Mouse (Mus musculus): ENCODE measurements around the gene Sgms1. TPM values are rescaled to one million over a fixed set of nuclear protein-coding genes. Genes with fewer than 3 reads are reported as not detected.

Gene Sgms1
- polyA plus RNA-seq, 1 experiment = 15.8 TPM

- Histone ChIP-seq H3K27ac (ENCODE audit: insufficient read depth, low read length) (no peak overlapping the region), H3K27me3 (ENCODE audit: control insufficient read depth, insufficient read depth, low read length) (no peaks in the 10 kb centered on the region), H3K4me1 (ENCODE audit: control insufficient read depth, insufficient read depth, insufficient read length) (peaks cover 31% of the 10 kb centered on the region), H3K36me3 (ENCODE audit: control insufficient read depth, insufficient read depth, low read length) (no peaks in the 10 kb centered on the region), H3K4me3 (ENCODE audit: extremely low read depth, insufficient read depth, insufficient read length) (no peak overlapping the region)
- no peak for DNase-seq (ENCODE audit: low read depth in 1 of 2, low spot score in 2 of 2)
- TF ChIP-seq CTCF (IDR thresholded peaks at IDR 0.05; ENCODE audit: extremely low read depth, insufficient read depth, insufficient read length, insufficient replicate concordance) = no peak
- TF ChIP-seq POLR2A (IDR thresholded peaks at IDR 0.05; ENCODE audit: low read depth, low read length) = no peak
- 68% methylated on average over 6 of the region's 6 CpGs for WGBS
Measured at GRCm38 (mm10) chr19:32279400-32279799, 110.1 kb downstream of the Sgms1 start.

GRCm38 (mm10) chr19:32277869-32278268, 111.6 kb downstream of the Sgms1 start:
- Histone ChIP-seq H3K4me3 (ENCODE audit: extremely low read depth, insufficient read depth, insufficient read length) (no peak overlapping the region), H3K4me1 (ENCODE audit: control insufficient read depth, insufficient read depth, insufficient read length) (peaks cover 39% of the 10 kb centered on the region), H3K36me3 (ENCODE audit: control insufficient read depth, insufficient read depth, low read length) (no peaks in the 10 kb centered on the region), H3K27ac (ENCODE audit: insufficient read depth, low read length) (no peak overlapping the region), H3K27me3 (ENCODE audit: control insufficient read depth, insufficient read depth, low read length) (no peaks in the 10 kb centered on the region)
- 24% methylated on average over 3 of the region's 3 CpGs for WGBS
- no peak for DNase-seq (ENCODE audit: low read depth in 1 of 2, low spot score in 2 of 2)
- TF ChIP-seq POLR2A (IDR thresholded peaks at IDR 0.05; ENCODE audit: low read depth, low read length) (no peak), CTCF (IDR thresholded peaks at IDR 0.05; ENCODE audit: extremely low read depth, insufficient read depth, insufficient read length, insufficient replicate concordance) (no peak)

- Histone ChIP-seq H3K4me3 (ENCODE audit: extremely low read depth, insufficient read depth, insufficient read length) (no peak overlapping the region), H3K36me3 (ENCODE audit: control insufficient read depth, insufficient read depth, low read length) (no peaks in the 10 kb centered on the region), H3K27me3 (ENCODE audit: control insufficient read depth, insufficient read depth, low read length) (no peaks in the 10 kb centered on the region), H3K4me1 (ENCODE audit: control insufficient read depth, insufficient read depth, insufficient read length) (peaks cover 45% of the 10 kb centered on the region), H3K27ac (ENCODE audit: insufficient read depth, low read length) (no peak overlapping the region)
- 76% methylated on average over 2 of the region's 2 CpGs for WGBS
- TF ChIP-seq CTCF (IDR thresholded peaks at IDR 0.05; ENCODE audit: extremely low read depth, insufficient read depth, insufficient read length, insufficient replicate concordance) (no peak), POLR2A (IDR thresholded peaks at IDR 0.05; ENCODE audit: low read depth, low read length) (no peak)
- DNase-seq (ENCODE audit: low read depth in 1 of 2, low spot score in 2 of 2) = no peak
Measured at GRCm38 (mm10) chr19:32277287-32277686, 112.2 kb downstream of the Sgms1 start.

DNA sequence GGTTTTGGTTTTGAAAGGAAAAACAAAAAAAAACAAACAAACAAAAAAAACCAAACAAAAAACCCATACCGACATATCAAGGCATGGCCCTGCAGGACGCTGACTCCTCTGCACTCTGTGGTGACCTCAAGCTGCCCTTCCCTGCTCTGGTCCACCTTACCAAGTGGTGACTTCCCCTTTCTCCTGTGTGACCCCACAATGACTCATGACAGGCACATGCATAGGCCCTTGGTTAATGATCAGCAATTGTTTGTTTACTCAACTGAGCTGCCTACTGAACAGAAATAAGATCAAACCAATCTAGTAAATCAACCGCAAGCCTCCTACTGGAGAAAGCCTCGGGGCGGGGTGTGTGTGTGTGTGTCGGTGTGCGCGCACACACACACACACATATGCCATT, 112.7 kb downstream of the Sgms1 start:
- H3K4me3 ChIP-seq (ENCODE audit: extremely low read depth, insufficient read depth, insufficient read length) = no peak overlapping the region
- H3K4me1 ChIP-seq (ENCODE audit: control insufficient read depth, insufficient read depth, insufficient read length) = peaks cover 49% of the 10 kb centered on the region
- no peak overlapping the region for H3K27ac ChIP-seq (ENCODE audit: insufficient read depth, low read length)
- H3K36me3 ChIP-seq (ENCODE audit: control insufficient read depth, insufficient read depth, low read length) = no peaks in the 10 kb centered on the region
- H3K27me3 ChIP-seq (ENCODE audit: control insufficient read depth, insufficient read depth, low read length) = no peaks in the 10 kb centered on the region
- 82% methylated on average over 8 of the region's 8 CpGs for WGBS
- no peak for TF ChIP-seq POLR2A (IDR thresholded peaks at IDR 0.05; ENCODE audit: low read depth, low read length)
- no peak for TF ChIP-seq CTCF (IDR thresholded peaks at IDR 0.05; ENCODE audit: extremely low read depth, insufficient read depth, insufficient read length, insufficient replicate concordance)
- no peak for DNase-seq (ENCODE audit: low read depth in 1 of 2, low spot score in 2 of 2)

DNA sequence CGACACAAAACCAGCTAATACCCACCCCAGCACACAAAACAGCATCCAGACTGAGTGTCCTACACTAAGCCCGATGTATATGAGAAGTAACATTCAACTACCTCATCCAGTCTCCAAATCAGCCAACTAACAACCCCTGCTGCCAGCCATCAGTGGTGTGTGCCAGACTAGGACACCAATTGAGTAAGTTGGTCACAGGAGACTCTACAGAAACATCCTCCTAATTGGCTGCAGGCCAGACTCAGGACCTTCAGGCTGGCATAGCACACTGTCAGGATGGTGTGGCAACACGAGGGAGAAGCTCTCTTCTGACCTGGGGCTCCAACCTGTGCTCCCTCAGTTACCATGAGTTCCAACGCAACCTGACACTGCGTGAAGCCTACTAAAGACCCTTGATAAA, 113.3 kb downstream of the Sgms1 start:
- no peak for DNase-seq (ENCODE audit: low read depth in 1 of 2, low spot score in 2 of 2)
- no peaks in the 10 kb centered on the region for H3K27me3 ChIP-seq (ENCODE audit: control insufficient read depth, insufficient read depth, low read length)
- H3K27ac ChIP-seq (ENCODE audit: insufficient read depth, low read length) = peak overlapping the region; percentile 90
- H3K4me3 ChIP-seq (ENCODE audit: extremely low read depth, insufficient read depth, insufficient read length) = no peak overlapping the region
- WGBS = 88% methylated on average over 5 of the region's 5 CpGs
- H3K36me3 ChIP-seq (ENCODE audit: control insufficient read depth, insufficient read depth, low read length) = no peaks in the 10 kb centered on the region
- TF ChIP-seq CTCF (IDR thresholded peaks at IDR 0.05; ENCODE audit: extremely low read depth, insufficient read depth, insufficient read length, insufficient replicate concordance) (no peak), POLR2A (IDR thresholded peaks at IDR 0.05; ENCODE audit: low read depth, low read length) (no peak)
- H3K4me1 ChIP-seq (ENCODE audit: control insufficient read depth, insufficient read depth, insufficient read length) = peaks cover 54% of the 10 kb centered on the region

GRCm38 (mm10) chr19:32275068-32275925, 114.2 kb downstream of the Sgms1 start:
- Histone ChIP-seq H3K27ac (ENCODE audit: insufficient read depth, low read length) (peak overlapping the region; percentile 90), H3K36me3 (ENCODE audit: control insufficient read depth, insufficient read depth, low read length) (no peaks in the 10 kb centered on the region), H3K4me1 (ENCODE audit: control insufficient read depth, insufficient read depth, insufficient read length) (peaks cover 54% of the 10 kb centered on the region), H3K27me3 (ENCODE audit: control insufficient read depth, insufficient read depth, low read length) (no peaks in the 10 kb centered on the region), H3K4me3 (ENCODE audit: extremely low read depth, insufficient read depth, insufficient read length) (no peak overlapping the region)
- DNase-seq (ENCODE audit: low read depth in 1 of 2, low spot score in 2 of 2) = peak; percentile 55 to 65
- no peak for TF ChIP-seq CTCF (IDR thresholded peaks at IDR 0.05; ENCODE audit: extremely low read depth, insufficient read depth, insufficient read length, insufficient replicate concordance)
- peak; percentile 12; the same call in 1 of the 2 replicates for TF ChIP-seq POLR2A (IDR thresholded peaks at IDR 0.05; ENCODE audit: low read depth, low read length)
- WGBS = 28% methylated on average over 14 of the region's 14 CpGs

DNA sequence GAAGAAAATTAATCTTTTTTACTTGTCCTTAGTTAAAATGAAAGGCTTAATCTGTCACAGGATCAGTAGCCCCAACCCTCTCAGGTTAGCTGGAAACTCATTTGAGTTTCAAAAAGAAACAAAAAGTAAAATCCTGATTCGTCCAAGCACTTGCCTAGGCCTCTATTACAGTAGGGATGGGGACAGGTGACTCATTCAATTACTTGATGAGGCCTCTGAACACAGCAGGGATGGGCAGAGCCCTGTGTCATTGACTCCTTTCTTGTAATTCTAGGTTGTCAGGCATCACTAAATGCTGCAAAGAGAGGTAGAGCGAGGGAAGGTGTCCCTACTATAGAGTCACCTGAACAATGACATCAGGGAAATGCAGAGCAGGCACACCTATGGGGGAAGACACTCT, 115.4 kb downstream of the Sgms1 start:
- Histone ChIP-seq H3K4me3 (ENCODE audit: extremely low read depth, insufficient read depth, insufficient read length) (no peak overlapping the region), H3K27me3 (ENCODE audit: control insufficient read depth, insufficient read depth, low read length) (no peaks in the 10 kb centered on the region), H3K36me3 (ENCODE audit: control insufficient read depth, insufficient read depth, low read length) (no peaks in the 10 kb centered on the region), H3K4me1 (ENCODE audit: control insufficient read depth, insufficient read depth, insufficient read length) (peaks cover 57% of the 10 kb centered on the region), H3K27ac (ENCODE audit: insufficient read depth, low read length) (peak overlapping the region; percentile 90; the same call in 1 of the 2 replicates)
- 73% methylated on average over 2 of the region's 2 CpGs for WGBS
- no peak for TF ChIP-seq POLR2A (IDR thresholded peaks at IDR 0.05; ENCODE audit: low read depth, low read length)
- TF ChIP-seq CTCF (IDR thresholded peaks at IDR 0.05; ENCODE audit: extremely low read depth, insufficient read depth, insufficient read length, insufficient replicate concordance) = no peak
- no peak for DNase-seq (ENCODE audit: low read depth in 1 of 2, low spot score in 2 of 2)
